Mouse (Mus musculus): Measurements from ENCODE around the gene Med25.

GRCm38 (mm10) chr7:44877833-44878232 is 14.7 kb downstream of the Med25 start:
- no peak for TF ChIP-seq CTCF (IDR thresholded peaks at IDR 0.05; ENCODE audit: low read depth)
- no peak for TF ChIP-seq EP300 (optimal IDR thresholded peaks at IDR 0.05)
